Mouse (Mus musculus): ENCODE measurements around the gene Cdkn3.
"Not testable (repeated sequence)": the region's sequence is repeated elsewhere in the genome, so short reads cannot be mapped to it uniquely, and the experiment has no call there.

The Cdkn3 gene

DNA sequence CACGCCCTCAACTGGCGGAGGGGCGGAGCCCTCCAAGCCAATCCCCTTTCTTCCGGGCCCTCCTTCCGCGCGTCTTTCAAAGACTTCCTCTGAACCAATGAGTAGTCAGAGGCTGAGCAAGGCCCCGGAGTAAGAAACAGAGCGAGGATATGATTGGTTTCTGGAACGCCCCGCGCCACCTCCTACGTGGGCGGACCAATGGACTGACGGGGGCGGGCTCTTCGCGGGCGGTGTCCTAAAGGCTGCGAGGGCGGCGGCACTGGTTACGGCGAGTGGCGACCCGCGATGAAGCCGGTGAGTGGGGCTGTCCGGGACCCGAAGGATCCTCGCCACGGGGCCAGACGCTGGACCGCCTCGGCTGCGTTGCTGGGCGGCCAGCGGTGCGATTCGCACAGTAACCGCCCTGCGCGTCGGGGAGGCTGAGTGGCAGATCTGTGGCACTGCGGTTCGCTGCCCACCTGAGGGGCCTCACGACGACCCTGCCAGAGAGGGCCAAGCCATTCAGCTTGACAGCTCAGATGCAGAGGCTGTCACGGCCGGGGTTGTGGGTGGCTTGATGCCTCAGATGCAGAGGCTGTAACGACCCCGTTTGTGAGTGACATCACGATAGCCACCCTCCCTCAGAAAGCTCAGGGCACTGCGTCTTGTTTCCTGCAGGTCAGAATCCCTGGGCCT is at the start of gene Cdkn3:
Gene Cdkn3, plus strand, starts transcription at position 187 of the 675 bp plus-strand sequence.
- DNase-seq (ENCODE audit: low spot score) = peak; percentile 88

- no peak for DNase-seq (ENCODE audit: low spot score)
These were observed 41.8 kb upstream of the Cdkn3 start for GRCm38 (mm10) chr14:46718483-46718922.

DNA sequence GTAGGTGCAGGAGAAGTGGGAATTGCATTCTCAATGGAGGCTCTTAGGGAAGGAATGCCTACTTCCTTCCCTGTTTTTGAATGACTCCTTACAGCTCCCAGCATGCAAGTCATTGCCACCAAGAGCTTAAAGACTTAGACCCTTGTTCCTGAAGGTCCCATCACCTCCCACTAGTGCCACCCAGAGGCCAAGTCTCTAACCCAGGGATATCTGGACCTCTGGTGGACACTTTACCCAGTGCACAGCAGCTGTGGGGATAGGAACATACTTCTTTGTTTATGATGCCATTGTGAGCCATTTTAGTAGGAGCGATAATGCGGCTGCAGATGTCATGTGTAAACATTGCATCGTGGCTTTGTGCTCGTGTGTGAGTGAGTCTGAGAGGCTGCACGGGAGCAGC is 38.3 kb upstream of the Cdkn3 start:
- DNase-seq (ENCODE audit: low spot score) = no peak

- peak; percentile 17 for DNase-seq (ENCODE audit: low spot score)
These were observed 36.5 kb upstream of the Cdkn3 start for GRCm38 (mm10) chr14:46723828-46724227.

GRCm38 (mm10) chr14:46724941-46725340 is 35.4 kb upstream of the Cdkn3 start:
- no peak for DNase-seq (ENCODE audit: low spot score)

DNA sequence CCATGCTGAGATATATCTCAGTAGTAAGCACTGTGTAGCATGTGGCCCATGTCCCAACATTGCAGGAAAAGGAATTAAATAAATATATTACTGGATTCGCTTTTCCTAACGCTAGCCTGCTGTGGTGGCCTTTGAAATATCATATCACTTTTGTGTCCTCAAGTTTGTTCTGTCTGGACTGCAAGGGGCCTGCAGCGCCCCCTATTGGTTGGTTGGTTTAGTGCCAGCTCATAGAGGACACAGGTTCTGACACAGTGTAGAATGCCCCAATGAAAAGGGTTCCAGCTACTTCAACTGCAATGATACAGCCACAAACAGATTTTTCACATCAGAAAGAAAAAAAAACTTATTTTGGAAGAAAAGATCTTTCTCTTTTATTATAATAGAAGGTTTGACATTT is 34.6 kb upstream of the Cdkn3 start:
- no peak for DNase-seq (ENCODE audit: low spot score)

GRCm38 (mm10) chr14:46734262-46734661 is 26.1 kb upstream of the Cdkn3 start:
- no peak for DNase-seq (ENCODE audit: low spot score)

GRCm38 (mm10) chr14:46734761-46735455 is 25.4 kb upstream of the Cdkn3 start:
- no peak for DNase-seq (ENCODE audit: low spot score)

DNA sequence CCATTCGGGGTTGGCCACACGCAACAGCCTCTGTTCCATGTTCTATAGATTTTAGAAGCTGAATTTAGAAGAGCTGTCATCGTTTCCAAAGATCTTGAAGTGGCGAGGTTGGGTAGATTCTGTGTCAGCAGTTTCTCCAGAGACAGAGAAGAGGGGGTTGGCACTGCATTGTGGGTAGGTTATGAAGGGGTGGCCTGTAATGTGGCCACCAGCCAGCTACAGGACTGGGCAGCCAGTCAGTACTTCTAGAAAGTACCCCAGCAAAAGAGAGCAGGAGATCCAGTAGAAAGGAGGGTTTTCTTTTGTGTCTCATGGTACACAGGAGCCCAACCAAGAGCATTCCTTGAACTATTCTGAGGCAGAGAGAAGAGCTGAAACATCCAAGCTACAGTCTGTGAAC is 24.0 kb upstream of the Cdkn3 start:
- DNase-seq (ENCODE audit: low spot score) = no peak

DNA sequence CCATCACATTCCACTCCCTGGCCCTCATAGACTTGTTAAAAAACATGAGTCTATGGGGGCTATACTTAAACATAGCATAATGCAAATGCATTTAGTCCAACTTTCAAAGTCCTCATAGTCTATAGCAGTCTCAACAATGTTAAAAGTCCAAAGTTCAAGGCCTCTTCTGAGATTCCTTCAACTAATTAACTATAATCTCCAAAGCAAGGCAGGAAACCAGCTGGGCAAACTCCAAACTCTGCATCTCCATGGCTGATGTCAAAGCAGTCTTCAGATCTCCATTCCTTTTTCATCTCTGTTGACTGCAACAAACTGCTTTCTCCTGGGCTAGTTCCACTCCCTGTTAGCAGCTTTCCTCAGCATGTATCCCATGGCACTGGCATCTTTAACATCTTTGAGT is 23.0 kb upstream of the Cdkn3 start:
- DNase-seq (ENCODE audit: low spot score) = not testable (repeated sequence)

GRCm38 (mm10) chr14:46742674-46743073 is 17.7 kb upstream of the Cdkn3 start:
- DNase-seq (ENCODE audit: low spot score) = no peak

DNA sequence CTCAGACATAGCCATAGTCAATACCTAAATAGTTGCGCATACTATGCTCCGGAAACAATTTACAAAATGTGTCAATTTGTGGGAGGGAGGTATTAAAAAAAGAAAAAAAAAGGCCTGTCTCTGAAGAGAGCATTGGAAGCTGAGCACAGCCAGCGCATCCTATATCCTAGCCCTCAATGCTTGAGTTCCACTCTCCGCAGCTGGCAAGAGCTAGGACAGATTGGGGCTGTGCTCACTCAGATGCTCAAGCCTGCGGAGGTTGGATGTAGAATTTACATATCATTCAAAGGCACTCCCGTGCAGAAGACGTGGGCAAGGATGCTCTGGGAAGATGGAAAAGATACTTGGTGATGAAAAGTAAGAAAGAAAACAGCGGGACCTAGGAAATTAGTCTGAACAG is 14.9 kb upstream of the Cdkn3 start:
- DNase-seq (ENCODE audit: low spot score) = no peak

DNA sequence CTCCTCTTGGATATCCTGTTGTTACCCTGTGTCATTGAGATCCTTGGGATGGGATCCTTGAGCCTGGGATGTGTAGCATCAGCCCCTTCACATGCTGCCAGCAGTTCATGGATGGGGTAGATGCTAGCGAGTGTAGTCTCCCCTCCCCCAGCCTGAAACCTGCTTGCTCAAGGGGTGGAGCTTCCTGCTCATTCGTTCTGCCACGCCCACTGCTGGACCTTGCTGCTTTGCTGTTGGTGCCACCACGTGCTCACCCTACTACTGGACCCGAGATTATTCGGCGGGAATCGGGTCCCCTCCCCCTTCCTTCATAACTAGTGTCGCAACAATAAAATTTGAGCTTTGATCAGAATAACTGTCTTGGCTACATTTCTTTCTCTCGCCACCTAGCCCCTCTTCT is 6.0 kb upstream of the Cdkn3 start:
- not testable (repeated sequence) for DNase-seq (ENCODE audit: low spot score)

- no peak for DNase-seq (ENCODE audit: low spot score)
These were observed 4.5 kb upstream of the Cdkn3 start for GRCm38 (mm10) chr14:46755851-46756250.

GRCm38 (mm10) chr14:46757736-46758135 is 2.6 kb upstream of the Cdkn3 start:
- no peak for DNase-seq (ENCODE audit: low spot score)

DNA sequence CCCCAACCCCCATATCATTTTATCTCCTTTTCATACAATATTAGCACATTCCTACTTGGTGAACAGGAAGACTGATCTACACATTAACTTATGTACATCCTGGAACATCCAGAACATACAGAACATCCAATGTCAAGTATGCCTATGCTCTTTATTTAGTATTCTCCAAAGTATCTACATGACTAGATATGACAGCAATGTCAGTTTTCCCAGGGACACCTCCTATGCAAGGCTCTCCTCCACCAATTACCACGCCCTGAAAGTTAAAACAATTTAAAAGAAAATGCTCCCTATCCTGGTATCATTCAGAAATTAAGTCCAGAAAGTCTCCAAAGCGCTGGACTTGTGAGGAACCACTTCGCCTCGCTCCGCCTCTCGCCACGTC is 379 bp upstream of the Cdkn3 start:
- DNase-seq (ENCODE audit: low spot score) = no peak

- DNase-seq (ENCODE audit: low spot score) = no peak
These were observed 845 bp downstream of the Cdkn3 start for GRCm38 (mm10) chr14:46761186-46761585.

- peak; percentile 61 for DNase-seq (ENCODE audit: low spot score)
These were observed 6.8 kb downstream of the Cdkn3 start for GRCm38 (mm10) chr14:46767116-46767515.

GRCm38 (mm10) chr14:46770036-46770435 is 9.7 kb downstream of the Cdkn3 start:
- no peak for DNase-seq (ENCODE audit: low spot score)

DNA sequence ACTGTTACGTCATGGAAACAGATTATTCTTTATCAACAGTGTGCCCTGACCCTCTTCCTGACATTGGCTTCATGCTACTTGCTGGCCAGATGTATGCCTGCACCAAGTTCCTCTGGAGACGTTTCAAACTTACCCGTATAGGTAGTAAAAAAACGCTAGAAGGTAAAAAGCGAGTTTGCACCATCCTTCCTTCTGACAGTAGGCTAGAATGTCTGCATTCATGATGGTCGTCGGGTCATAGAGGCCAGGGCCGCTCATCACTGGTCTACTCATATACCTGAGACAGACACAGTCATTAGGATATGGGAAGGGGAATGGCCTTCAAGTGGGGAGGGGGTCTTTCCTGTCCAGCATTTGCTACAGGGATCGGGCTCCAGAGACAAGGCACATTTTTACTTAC is 18.4 kb downstream of the Cdkn3 start:
- DNase-seq (ENCODE audit: low spot score) = no peak

- DNase-seq (ENCODE audit: low spot score) = no peak
These were observed 18.9 kb downstream of the Cdkn3 start for GRCm38 (mm10) chr14:46779217-46779616.

GRCm38 (mm10) chr14:46781086-46781485 is 20.7 kb downstream of the Cdkn3 start:
- no peak for DNase-seq (ENCODE audit: low spot score)

DNA sequence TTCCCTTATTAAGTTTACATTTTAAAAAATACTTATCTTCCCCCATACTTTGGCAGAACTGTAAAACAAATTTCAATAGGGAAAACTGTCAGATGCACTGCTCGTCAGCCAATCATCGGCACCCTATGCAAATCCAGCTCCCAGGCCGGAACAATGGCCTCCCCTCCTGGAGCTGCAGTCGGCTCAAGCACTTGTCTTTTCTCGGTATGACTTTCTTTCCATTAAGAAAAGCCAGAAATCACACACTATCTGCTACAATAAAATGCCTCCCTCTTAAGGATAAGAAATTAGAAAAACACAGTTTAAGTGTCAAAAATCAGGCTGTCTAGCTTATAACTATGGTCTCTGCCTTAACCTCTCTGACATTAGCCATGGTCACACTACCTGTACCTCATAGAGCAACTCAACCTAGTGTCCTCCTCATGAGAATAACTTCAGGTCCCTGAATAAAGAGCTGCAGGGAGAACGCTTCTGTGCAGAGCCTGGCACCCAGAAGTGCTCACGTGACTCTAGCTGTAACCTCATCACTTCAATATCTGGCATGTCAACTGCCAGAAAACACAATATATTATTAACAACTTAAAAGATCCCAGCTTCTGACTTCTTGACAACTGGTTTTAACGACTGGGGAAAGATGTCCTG is 22.0 kb downstream of the Cdkn3 start:
- no peak for DNase-seq (ENCODE audit: low spot score)

Measured in layer of hippocampus, adult 11-12 months (tissue).